Mouse (Mus musculus) mouse trophoblast stem cell (cell line): ENCODE data around the gene Grm3.

Source experiments
- in situ Hi-C, 2 experiments: fragments of 300-500 bp; cut with MseI, MboI; formaldehyde crosslinking; loops; 2 replicates in 1 of 2; 3 replicates in 1 of 2; pipeline ENCODE4 v1.15.1; 2025

Grm3 gene

GRCm38 (mm10) chr5:9623095-9623459 is 101.9 kb downstream of the Grm3 start:
- in situ Hi-C loops = no loop called here

DNA sequence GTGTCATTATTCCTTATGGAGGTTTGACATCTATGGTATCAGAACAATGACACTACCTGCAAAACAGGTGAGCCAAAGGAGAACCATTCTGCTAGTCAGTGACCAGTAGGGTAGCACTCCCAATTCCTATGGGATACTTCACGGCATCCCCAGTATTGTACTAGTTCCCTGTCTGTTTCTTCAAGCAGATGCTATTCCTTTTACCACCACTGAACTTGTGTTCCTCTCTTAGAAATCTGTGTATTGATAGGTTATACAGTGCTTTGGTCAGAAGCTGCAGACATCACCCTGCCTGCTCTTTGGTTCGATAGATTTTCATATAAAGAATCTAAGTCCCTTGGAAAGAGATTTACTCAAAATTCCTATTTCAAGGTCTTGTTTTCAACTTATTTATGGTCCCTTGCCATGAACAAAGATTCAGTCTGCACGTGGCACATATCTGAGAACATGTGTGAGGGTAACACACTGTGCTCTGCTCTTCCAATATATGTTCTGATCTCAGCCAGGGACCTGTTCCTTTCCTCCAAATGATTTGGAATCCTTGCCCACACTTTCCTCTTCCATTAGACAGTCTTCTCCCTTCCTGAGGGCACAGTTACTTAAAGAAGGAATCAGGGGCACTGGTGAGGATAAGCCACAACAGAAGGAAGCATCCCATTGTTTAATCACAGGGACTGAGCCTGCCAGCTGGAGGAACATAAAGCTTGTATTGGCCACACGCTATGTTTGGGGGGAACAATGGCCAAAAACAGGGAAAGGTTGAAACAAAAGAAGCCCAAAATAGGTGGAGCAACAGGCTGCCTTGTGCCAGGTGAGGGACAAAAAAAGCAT is 102.5 kb downstream of the Grm3 start:
- in situ Hi-C loops = no loop called here

- in situ Hi-C loops = no loop called here
These were observed 103.4 kb downstream of the Grm3 start for GRCm38 (mm10) chr5:9621417-9622067.

DNA sequence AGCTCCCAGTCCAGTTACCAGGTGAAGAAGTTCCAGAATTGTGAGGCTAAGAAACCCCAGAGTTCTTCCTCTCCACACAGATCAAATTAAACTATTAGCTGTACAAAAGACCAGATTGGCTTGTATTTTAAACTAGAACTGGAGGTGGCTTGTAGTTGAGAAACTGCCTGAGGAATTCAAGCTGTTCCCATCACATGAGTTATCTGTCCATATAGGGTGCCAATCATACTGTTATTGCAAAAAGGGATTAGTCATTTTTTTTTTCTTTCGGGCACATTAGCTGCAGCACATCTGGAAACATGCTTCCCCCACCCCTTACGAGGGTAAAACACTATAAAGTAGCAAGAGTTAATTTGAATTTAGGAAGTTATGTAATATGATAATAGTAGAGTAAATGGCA is 145.9 kb downstream of the Grm3 start:
- in situ Hi-C loops = no loop called here

DNA sequence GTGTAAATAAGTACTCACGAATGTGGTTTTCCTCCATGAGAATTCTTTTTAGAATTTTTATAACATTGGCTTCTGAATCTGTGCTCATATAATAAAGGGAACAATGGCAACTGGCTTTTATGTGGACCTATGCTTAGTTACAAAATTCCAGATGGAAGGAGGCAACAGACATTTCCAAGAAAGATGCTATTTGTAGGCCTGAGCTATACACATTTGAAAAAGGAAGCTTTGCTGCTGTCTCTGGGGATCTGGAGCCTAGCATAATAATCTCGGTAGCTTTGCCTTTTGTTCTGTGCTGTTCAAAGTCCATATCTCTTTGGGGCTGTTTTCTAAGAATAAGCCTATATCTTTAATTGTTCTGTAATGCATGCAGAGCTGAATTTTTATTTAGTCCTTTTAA is 146.4 kb downstream of the Grm3 start:
- in situ Hi-C loops = no loop called here

- in situ Hi-C loops = no loop called here
These were observed 154.0 kb downstream of the Grm3 start for GRCm38 (mm10) chr5:9570946-9571345.

- in situ Hi-C loops = no loop called here
These were observed 167.3 kb downstream of the Grm3 start for GRCm38 (mm10) chr5:9557706-9558105.

DNA sequence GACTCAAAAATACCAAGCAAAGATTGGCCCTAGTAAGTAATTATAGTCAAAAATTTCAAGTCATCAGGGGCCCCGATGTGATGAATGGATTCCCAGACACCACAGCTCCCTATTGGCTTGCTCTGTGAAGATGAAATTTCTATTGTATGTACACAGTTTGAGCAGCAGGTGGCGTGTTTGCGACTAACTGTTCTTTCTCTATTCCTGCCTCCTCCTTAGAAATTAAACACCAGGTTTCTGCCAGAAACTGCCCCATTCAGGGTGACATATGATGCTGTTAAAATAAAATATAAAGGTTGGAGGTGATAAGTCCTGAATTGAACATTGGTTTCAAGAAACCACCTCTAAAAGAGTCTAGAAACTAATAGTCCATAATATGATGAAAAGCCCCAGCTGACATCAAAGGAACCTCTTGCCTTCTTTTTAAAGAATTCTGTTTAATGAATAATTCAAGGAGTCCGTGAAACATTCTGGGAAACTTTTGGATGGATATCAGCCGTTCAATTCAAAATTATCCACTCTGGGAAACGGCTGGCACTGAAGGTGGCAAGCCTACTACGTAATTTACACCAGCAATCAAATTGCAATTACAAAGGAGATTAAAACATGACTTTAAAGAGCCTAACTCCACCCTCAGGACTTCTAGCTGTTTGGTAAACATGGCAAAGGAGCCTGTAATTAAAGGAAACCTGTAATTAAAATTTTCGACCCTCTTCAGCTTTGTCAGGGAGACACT is 184.0 kb downstream of the Grm3 start:
- in situ Hi-C loops = no loop called here

DNA sequence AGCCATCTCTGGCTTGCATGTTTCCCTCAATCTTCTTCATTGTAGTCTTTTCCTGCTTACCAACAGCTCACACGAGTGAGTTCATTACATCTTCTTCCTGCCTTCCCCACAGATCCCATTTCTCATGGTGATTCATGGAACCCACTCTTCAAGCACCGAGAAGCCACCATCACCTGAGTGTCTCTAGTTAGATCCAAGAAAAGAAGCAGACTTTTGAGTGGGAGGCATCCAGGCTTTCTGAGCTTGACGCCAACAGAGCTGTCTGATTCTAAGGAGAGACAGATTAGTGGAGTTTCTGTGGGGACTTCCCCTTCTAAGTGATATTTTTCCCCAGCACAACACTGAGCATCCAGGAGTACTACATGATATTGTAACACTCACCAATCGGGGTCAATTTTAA is 199.5 kb downstream of the Grm3 start:
- in situ Hi-C loops = no loop called here

- in situ Hi-C loops = no loop called here
These were observed 213.9 kb downstream of the Grm3 start for GRCm38 (mm10) chr5:9511027-9511426.

- in situ Hi-C loops = no loop called here
These were observed 227.7 kb downstream of the Grm3 start for GRCm38 (mm10) chr5:9497235-9497634.

DNA sequence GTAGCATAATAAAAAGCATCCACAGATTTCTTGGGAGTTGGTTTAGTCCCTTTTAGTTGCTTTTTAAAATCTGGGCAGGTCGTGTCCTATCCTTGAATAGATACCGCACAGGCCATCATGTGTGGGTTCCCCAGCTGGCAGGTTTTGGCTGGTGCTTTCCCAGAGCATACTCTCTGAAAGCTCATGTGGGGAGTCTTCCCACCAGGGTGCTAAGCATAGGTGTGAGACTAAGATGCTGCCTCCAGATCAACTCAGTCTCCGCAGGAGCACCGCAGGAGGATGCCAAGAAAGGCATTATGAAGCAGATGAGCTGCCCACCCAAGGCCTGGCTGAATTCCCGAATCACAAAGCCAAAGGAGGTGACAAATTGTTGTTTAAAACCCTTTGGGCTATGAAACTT is 229.5 kb downstream of the Grm3 start:
- in situ Hi-C loops = no loop called here

DNA sequence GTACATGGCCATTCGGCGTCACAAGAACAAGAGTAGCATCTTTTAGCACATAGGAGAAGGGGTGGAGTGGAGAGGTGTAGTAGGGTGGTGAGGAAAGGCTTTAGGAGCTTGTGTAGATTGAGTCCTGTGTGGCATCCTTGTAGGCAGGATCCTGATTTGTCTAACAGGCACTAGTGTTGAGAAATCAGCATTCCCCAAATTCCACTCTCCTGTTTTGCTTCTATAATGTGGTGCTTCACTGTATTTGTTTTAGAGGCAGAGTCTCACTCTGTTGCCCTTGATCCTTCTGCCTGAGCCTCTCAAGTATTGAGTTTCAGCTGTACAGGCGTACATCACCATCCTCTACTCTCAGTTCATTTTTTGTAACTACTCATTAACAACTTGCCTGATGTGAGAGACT is 247.4 kb downstream of the Grm3 start:
- in situ Hi-C loops = no loop called here

DNA sequence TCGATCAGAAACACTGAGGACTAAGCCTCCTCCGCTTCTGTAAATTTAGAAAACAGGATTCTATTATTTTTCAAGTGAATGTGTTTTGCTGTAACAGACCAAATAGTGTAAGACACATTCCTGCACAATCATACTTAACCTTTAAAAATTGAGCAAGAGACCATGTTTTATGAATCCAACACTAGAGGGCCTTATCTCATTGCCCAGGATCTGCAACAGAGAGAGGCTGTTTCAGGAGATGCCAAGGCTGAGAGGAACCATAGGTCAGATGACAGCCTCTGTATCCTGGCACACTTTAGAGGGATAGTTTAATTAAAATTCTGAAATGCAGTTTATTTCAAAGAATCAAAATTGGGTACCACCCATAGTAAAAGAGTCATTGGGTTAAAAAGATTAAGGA is 271.7 kb downstream of the Grm3 start:
- in situ Hi-C loops = no loop called here

GRCm38 (mm10) chr5:9449570-9449969 is 275.4 kb downstream of the Grm3 start:
- in situ Hi-C loops = no loop called here

DNA sequence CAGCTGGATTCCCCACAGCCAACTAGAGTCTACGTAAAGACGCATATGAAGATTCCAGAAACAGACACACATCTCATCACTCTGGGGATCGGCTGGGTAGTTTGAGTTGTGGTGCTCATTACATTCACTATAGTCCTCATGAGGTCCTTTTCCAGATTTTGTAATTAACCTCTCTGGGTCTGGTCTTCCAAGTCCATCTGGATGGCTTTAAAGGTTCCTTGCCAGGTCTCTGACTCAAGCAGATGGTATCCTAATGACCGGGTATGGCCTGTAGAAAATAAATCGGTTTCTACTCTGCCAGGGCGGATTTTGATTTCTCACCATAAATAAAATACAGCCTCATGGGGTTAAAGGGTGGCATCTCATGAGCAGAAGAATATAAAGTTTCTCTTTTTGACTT is 276.0 kb downstream of the Grm3 start:
- in situ Hi-C loops = no loop called here

- in situ Hi-C loops = no loop called here
These were observed 278.8 kb downstream of the Grm3 start for GRCm38 (mm10) chr5:9446146-9446545.
